ENCODE assay signal across 8 mouse cellular contexts in the genomic region with DNA sequence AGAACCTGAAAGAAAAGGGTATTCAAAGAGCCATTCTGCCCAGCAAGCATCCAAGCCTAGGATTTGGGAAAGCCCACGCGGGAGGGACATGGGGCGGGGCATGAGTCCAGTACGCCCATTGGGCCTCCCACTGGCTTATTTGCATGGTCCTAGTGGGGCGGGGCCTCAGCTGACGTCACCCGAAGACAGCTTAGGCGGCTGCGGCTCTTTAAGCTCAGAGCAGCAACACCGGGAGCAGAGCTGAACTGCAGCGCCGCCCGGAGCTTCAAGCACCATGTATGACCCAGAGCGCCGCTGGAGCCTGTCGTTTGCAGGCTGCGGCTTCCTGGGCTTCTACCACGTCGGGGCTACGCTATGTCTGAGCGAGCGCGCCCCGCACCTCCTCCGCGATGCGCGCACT. TPM values are rescaled to one million over a fixed set of nuclear protein-coding genes. Genes with fewer than 3 reads are reported as not detected.
A peak's percentile ranks its signal among the peaks of the same experiment; 100 is the strongest.
DNase-seq lines count a peak whose midpoint lies in the region; ATAC-seq and TF ChIP-seq lines count a peak whose summit lies in the region.

Gene Pnpla3, plus strand, starts transcription at position 238 of the 400 bp plus-strand sequence.

- H3K9me3 ChIP-seq in lung, embryonic 14.5 days (ENCODE audit: low read depth, low read length), result no peaks in the 10 kb centered on the region

- H3K27ac ChIP-seq in lung, embryonic 14.5 days (ENCODE audit: low read depth), result no peak within 1 kb of the TSS
- H3K27ac ChIP-seq in thymus, adult 2 months (ENCODE audit: control insufficient read depth, insufficient read depth, low read length), result no peak within 1 kb of the TSS

- peak; percentile 93 for ATAC-seq in frontal cortex, adult (ENCODE audit: low TSS enrichment)
- peak; percentile 86 to 93 for ATAC-seq in hematopoietic stem cell, adult 5-6 weeks (replicated peaks in 1 of 2; ENCODE audit: insufficient read depth in 1 of 2, low FRiP score in 2 of 2, low TSS enrichment in 1 of 2, low read depth in 1 of 2, poor library complexity in 2 of 2, severe bottlenecking in 2 of 2)
- ATAC-seq in lung, embryonic 14.5 days (ENCODE audit: insufficient read depth), result peak; percentile 98

- H3K9ac ChIP-seq in lung, embryonic 14.5 days, result peak within 1 kb of the TSS; percentile 33; the same call in 1 of the 2 replicates

- H3K4me2 ChIP-seq in lung, embryonic 14.5 days, result peak within 1 kb of the TSS; percentile 95

- under 1% methylated on average over 28 of the region's 28 CpGs for WGBS in lung, embryonic 14.5 days
- under 1% methylated on average over 28 of the region's 28 CpGs for WGBS in thymus, adult 2 months

- H3K36me3 ChIP-seq in lung, embryonic 14.5 days (ENCODE audit: insufficient read depth), result no peaks in the 10 kb centered on the region
- H3K36me3 ChIP-seq in thymus, adult 2 months (ENCODE audit: control insufficient read depth, insufficient read depth, low read length), result no peaks in the 10 kb centered on the region

- peak within 1 kb of the TSS; percentile 48 for H3K4me3 ChIP-seq in lung, embryonic 14.5 days (ENCODE audit: low read depth, low read length)
- H3K4me3 ChIP-seq in thymus, adult 2 months (ENCODE audit: control insufficient read depth, insufficient read depth, low read length), result peak within 1 kb of the TSS; percentile 36

- DNase-seq in Muller cell, postnatal 12 days (ENCODE audit: inconsistent ontology term), result peak; percentile 98
- DNase-seq in cerebellum, adult 9-11 months, result peak; percentile 98
- peak; percentile 96 to 97 for DNase-seq in layer of hippocampus, adult 8-10 months (ENCODE audit: low spot score in 2 of 2)
- DNase-seq in lung, embryonic 14.5 days, result peak; percentile 98
- DNase-seq in ovary, adult 18-20 months (ENCODE audit: low spot score), result peak; percentile 93
- DNase-seq in thymus, adult 2 months, result peak; percentile 57

- peaks cover 17% of the 10 kb centered on the region; the same call in 1 of the 2 replicates for H3K27me3 ChIP-seq in lung, embryonic 14.5 days (ENCODE audit: insufficient read depth, low read length)
- no peaks in the 10 kb centered on the region; the same call in 1 of the 2 replicates for H3K27me3 ChIP-seq in thymus, adult 2 months (ENCODE audit: control insufficient read depth, insufficient read depth, low read length)

- no peaks in the 10 kb centered on the region; the same call in 1 of the 2 replicates for H3K4me1 ChIP-seq in lung, embryonic 14.5 days (ENCODE audit: insufficient read depth)
- peaks cover 12% of the 10 kb centered on the region; the same call in 1 of the 2 replicates for H3K4me1 ChIP-seq in thymus, adult 2 months (replicated peaks; ENCODE audit: control insufficient read depth, insufficient read depth, low read length)

- no peak for TF ChIP-seq POLR2A in thymus, adult 2 months (IDR thresholded peaks at IDR 0.05; ENCODE audit: control insufficient read depth, extremely low read depth, insufficient read depth, low read length, poor library complexity)

- peak; percentile 45; the same call in 1 of the 2 replicates for TF ChIP-seq CTCF in lung, embryonic 14.5 days (IDR thresholded peaks at IDR 0.05; ENCODE audit: low read depth)
- TF ChIP-seq CTCF in thymus, adult 2 months (IDR thresholded peaks at IDR 0.05; ENCODE audit: borderline replicate concordance, control insufficient read depth, extremely low read depth, insufficient read depth, low read length, poor library complexity), result no peak

RNA-seq across cellular contexts. Expression of gene Pnpla3, which starts in this region (rescaled TPM):
- not detected in 2 replicates for total RNA-seq in hematopoietic stem cell, adult 5-6 weeks (2017)
- 10 to 100 TPM in 2 of 4 experiments, 1 to 10 TPM in 2; 7.3 to 11.5 (median 9.4) TPM for total RNA-seq in layer of hippocampus, adult 8-10 months (2022)
- polyA plus RNA-seq in lung, embryonic 14.5 days (2014; fragmentation: Nextera tagmentation; extraction: Ambion mirVana), result 0.41 TPM in 1 of 2 replicates, not detected in the other
- 35.3 and 39.4 TPM in 2 replicates for polyA plus RNA-seq in thymus, adult 2 months (2012; rRNA removed)

Comparison
In these comparisons a context has a peak if more than half of its experiments do, and no peak if none do; other contexts are left out.
1. RNA of gene Pnpla3 (polyA plus RNA-seq): 35.3 to 39.4 TPM in thymus, adult 2 months; 0.41 TPM in lung, embryonic 14.5 days; every median in the first group is over 10 times any median in the second.
2. Peak in ATAC-seq in hematopoietic stem cell, adult 5-6 weeks; RNA of the gene not detected or under 1 TPM.
3. Peak in DNase-seq, ATAC-seq, H3K4me3 ChIP-seq, H3K9ac ChIP-seq and H3K4me2 ChIP-seq in lung, embryonic 14.5 days; RNA of the gene not detected or under 1 TPM.
4. Peak in every context shown above with its lines, with median percentiles within 50 percentile points of each other: DNase-seq and ATAC-seq.